Mouse (Mus musculus): ENCODE measurements at regions not wholly inside any gene's neighbourhood (a gene's known extent, or its start where the extent isn't known, plus 50 kb on each side); places are given as distances from the start of the nearest gene placed in this dataset. TPM values are rescaled to one million over a fixed set of nuclear protein-coding genes. Genes with fewer than 3 reads are reported as not detected.

DNA sequence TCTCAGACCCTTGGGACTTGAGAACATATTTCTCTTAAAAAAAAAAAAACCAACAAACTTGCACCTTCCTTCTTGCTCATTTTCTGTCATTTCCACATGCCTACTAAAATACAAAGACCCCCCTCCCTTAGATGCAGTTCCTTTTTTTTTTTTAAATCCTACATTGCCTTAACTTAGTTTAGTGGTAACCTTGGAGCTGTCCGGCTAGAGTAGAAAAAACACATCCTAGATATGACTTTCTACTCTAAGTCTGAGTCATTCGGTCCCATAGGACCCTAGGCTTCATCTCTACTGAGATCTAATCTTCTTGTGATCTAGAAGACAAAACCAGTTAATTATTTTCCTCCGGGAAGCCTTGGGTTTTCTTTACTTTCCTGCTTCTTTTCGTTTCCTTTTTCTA is 105.1 kb upstream of the Ccdc54 start:
- H3K27ac ChIP-seq = no peak overlapping the region
- 79% methylated on average over 4 of the region's 4 CpGs for WGBS
- no peak overlapping the region for H3K4me3 ChIP-seq
- H3K9me3 ChIP-seq = no peaks in the 10 kb centered on the region
- ATAC-seq (ENCODE audit: insufficient number of reproducible peaks, insufficient read depth, low FRiP score, low TSS enrichment) = no peak
- no peak overlapping the region for H3K4me2 ChIP-seq (replicated peaks)
- H3K9ac ChIP-seq = no peak overlapping the region
- no peaks in the 10 kb centered on the region for H3K27me3 ChIP-seq
- H3K4me1 ChIP-seq = no peaks in the 10 kb centered on the region
- no peaks in the 10 kb centered on the region for H3K36me3 ChIP-seq

DNA sequence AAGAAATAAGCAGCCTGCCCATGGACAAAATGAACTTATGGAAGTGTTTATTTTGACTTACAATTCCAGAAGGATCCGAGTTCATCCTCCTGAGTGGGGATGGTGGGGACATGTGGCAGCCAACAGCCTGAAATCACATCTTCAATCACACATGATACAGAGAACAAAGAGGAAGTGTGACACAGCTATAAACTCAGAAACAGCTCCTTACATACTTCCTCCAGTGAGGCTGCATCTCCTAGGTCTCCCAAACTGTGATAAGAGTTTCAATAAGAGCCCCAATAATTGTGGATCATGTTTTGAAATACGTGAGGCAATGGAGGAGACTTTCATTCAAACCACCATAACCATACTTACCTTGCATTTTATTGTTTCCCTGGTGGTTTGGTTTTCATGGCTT is 103.1 kb upstream of the Ccdc54 start:
- Histone ChIP-seq H3K27ac (no peak overlapping the region), H3K9ac (no peak overlapping the region), H3K27me3 (no peaks in the 10 kb centered on the region), H3K4me3 (no peak overlapping the region), H3K4me2 (replicated peaks) (no peak overlapping the region), H3K36me3 (no peaks in the 10 kb centered on the region), H3K4me1 (no peaks in the 10 kb centered on the region), H3K9me3 (no peaks in the 10 kb centered on the region)
- WGBS = 74% methylated on average over 2 of the region's 2 CpGs
- no peak for ATAC-seq (ENCODE audit: insufficient number of reproducible peaks, insufficient read depth, low FRiP score, low TSS enrichment)

DNA sequence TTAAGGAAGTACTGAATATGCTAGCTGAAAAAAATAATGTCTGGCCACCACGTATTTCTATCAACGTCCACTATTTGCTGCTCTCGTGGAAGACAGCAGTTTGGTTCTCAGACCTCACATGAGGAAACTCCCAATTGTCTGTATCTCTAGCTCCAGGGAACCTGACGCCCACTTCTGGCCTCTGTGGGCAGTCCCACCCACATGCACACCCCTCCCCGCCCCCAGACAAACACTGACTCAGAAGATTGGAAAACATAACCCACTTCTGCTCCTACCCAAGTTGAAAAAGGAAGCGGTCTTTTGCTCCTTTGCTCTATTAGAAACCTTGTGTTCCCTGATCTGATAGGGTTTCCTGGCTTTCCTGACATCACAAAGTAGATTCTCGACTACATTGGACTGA is 99.9 kb upstream of the Ccdc54 start:
- Histone ChIP-seq H3K4me2 (replicated peaks) (no peak overlapping the region), H3K27ac (no peak overlapping the region), H3K36me3 (no peaks in the 10 kb centered on the region), H3K9ac (no peak overlapping the region), H3K27me3 (no peaks in the 10 kb centered on the region), H3K4me1 (no peaks in the 10 kb centered on the region), H3K4me3 (no peak overlapping the region), H3K9me3 (no peaks in the 10 kb centered on the region)
- 78% methylated on average over 7 of the region's 7 CpGs for WGBS
- ATAC-seq (ENCODE audit: insufficient number of reproducible peaks, insufficient read depth, low FRiP score, low TSS enrichment) = no peak

DNA sequence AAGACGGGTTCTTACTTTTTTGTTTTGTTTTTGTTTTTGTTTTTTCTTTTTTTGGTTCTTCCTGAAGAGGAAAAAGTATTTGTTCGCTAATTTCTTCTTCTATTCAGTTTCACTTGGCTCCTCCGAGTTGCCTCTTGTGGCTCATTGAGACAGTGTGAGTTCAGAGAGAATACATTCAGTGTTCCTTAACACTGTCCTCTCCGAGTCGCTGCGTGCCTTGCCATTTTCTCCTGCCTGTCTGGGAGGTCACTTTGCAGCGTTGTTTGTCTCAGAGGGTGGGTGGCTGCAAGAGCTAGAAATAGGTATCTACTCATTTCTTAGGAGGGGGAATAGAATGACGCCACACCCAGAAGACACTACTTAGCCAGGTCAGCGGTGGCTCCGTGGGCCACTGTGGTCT is 98.6 kb upstream of the Ccdc54 start:
- no peak overlapping the region for H3K27ac ChIP-seq
- no peaks in the 10 kb centered on the region for H3K4me1 ChIP-seq
- H3K4me3 ChIP-seq = no peak overlapping the region
- no peak overlapping the region for H3K9ac ChIP-seq
- no peaks in the 10 kb centered on the region for H3K27me3 ChIP-seq
- H3K4me2 ChIP-seq (replicated peaks) = no peak overlapping the region
- no peaks in the 10 kb centered on the region for H3K9me3 ChIP-seq
- WGBS = 63% methylated on average over 10 of the region's 10 CpGs
- ATAC-seq (ENCODE audit: insufficient number of reproducible peaks, insufficient read depth, low FRiP score, low TSS enrichment) = no peak
- H3K36me3 ChIP-seq = no peaks in the 10 kb centered on the region

DNA sequence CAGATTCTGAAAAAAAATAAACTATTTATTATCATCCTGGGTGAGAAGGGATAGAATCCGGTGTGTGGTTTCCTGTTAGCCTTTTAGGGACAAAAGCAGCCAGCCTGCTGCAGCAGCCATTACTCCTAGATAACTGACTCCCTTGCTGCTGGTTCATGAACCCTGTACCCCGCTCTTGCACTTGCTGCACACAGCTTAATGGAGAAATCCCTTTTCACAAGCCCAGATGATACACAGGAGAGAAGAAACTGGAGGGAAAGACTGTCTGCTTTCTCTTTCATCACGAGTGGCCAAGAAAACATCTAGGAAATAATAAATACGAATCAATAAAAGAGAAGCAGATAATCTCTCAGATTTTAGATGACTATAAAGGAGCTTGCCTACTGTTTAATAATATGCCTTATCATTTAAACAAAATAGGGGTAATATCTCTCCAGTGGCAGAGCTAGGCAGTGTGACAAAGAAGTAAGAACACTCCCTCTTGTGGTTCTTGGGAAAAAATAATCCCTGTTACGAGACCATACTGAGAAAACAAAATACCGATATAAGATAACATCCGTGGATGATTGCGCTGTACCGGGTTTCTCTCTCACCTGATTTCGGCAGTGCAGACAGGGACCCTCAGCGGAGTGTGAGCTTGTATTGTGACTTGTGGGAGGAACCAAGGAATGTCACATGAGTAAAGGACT is 98.0 kb upstream of the Ccdc54 start:
- no peak overlapping the region for H3K4me3 ChIP-seq
- ATAC-seq (ENCODE audit: insufficient number of reproducible peaks, insufficient read depth, low FRiP score, low TSS enrichment) = no peak
- no peaks in the 10 kb centered on the region for H3K4me1 ChIP-seq
- 63% methylated on average over 11 of the region's 11 CpGs for WGBS
- H3K4me2 ChIP-seq (replicated peaks) = no peak overlapping the region
- no peak overlapping the region for H3K9ac ChIP-seq
- no peak overlapping the region for H3K27ac ChIP-seq
- no peaks in the 10 kb centered on the region for H3K27me3 ChIP-seq
- no peaks in the 10 kb centered on the region for H3K9me3 ChIP-seq
- no peaks in the 10 kb centered on the region for H3K36me3 ChIP-seq

- H3K27ac ChIP-seq = no peak overlapping the region
- H3K4me3 ChIP-seq = no peak overlapping the region
- 88% methylated on average over 6 of the region's 6 CpGs for WGBS
- H3K4me1 ChIP-seq = no peaks in the 10 kb centered on the region
- no peaks in the 10 kb centered on the region for H3K9me3 ChIP-seq
- H3K36me3 ChIP-seq = no peaks in the 10 kb centered on the region
- H3K27me3 ChIP-seq = no peaks in the 10 kb centered on the region
- ATAC-seq (ENCODE audit: insufficient number of reproducible peaks, insufficient read depth, low FRiP score, low TSS enrichment) = no peak
- no peak overlapping the region for H3K4me2 ChIP-seq (replicated peaks)
- no peak overlapping the region for H3K9ac ChIP-seq
Observed at GRCm38 (mm10) chr16:50679698-50680097, 88.7 kb upstream of the Ccdc54 start.

DNA sequence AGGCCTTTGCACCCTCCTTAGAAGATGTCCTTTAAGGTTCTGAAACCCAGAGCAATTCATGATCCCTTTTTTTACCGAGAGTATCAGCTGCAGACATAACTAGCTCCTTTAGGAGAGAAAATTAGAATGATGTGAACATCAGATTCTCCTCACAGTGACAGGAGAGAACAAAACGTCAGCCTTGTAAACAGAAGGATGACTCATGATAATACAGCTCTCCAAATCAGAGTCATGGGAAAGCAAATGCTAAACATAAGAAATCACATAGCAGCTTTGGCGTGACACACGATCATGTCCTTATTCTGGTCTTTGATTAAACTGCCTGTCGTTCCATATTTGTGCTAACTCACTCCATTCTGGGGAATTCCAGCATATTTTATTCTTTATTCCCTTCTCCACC is 82.4 kb upstream of the Ccdc54 start:
- no peak for ATAC-seq (ENCODE audit: insufficient number of reproducible peaks, insufficient read depth, low FRiP score, low TSS enrichment)
- Histone ChIP-seq H3K4me3 (no peak overlapping the region), H3K27ac (no peak overlapping the region), H3K4me2 (replicated peaks) (no peak overlapping the region), H3K9ac (no peak overlapping the region), H3K9me3 (no peaks in the 10 kb centered on the region), H3K36me3 (no peaks in the 10 kb centered on the region), H3K4me1 (no peaks in the 10 kb centered on the region), H3K27me3 (no peaks in the 10 kb centered on the region)
- 82% methylated on average over 5 of the region's 5 CpGs for WGBS

- no peaks in the 10 kb centered on the region for H3K27me3 ChIP-seq
- no peak for ATAC-seq (ENCODE audit: insufficient number of reproducible peaks, insufficient read depth, low FRiP score, low TSS enrichment)
- H3K9ac ChIP-seq = no peak overlapping the region
- no peaks in the 10 kb centered on the region for H3K36me3 ChIP-seq
- no peak overlapping the region for H3K4me3 ChIP-seq
- H3K27ac ChIP-seq = no peak overlapping the region
- H3K4me2 ChIP-seq (replicated peaks) = no peak overlapping the region
- 72% methylated on average over 5 of the region's 5 CpGs for WGBS
- H3K4me1 ChIP-seq = no peaks in the 10 kb centered on the region
- no peaks in the 10 kb centered on the region for H3K9me3 ChIP-seq
Observed at GRCm38 (mm10) chr16:50672713-50673112, 81.8 kb upstream of the Ccdc54 start.

DNA sequence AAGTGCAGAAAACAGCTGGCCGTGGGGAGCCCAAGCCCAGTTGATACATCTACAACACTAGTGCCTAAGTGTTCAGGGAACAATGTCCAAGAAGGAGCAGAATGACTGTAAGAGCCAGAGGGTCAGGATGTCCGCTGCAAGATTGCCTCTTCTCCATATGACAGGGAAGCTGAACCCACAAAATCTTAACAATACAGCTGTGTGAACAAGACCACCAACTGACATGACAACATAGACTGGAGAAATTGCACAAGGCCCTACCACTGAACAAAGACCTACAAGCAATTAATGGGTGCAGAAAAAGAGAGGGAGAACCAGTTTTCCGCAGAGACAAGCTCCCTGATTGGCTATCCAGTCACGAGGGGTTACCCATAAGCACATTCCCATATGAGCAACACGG is 80.2 kb upstream of the Ccdc54 start:
- no peak for ATAC-seq (ENCODE audit: insufficient number of reproducible peaks, insufficient read depth, low FRiP score, low TSS enrichment)
- Histone ChIP-seq H3K4me3 (no peak overlapping the region), H3K9ac (no peak overlapping the region), H3K4me2 (replicated peaks) (no peak overlapping the region), H3K27me3 (no peaks in the 10 kb centered on the region), H3K27ac (no peak overlapping the region), H3K4me1 (no peaks in the 10 kb centered on the region), H3K36me3 (no peaks in the 10 kb centered on the region), H3K9me3 (no peaks in the 10 kb centered on the region)
- WGBS = 88% methylated on average over 5 of the region's 5 CpGs

- Histone ChIP-seq H3K4me3 (no peak overlapping the region), H3K9me3 (no peaks in the 10 kb centered on the region), H3K4me1 (no peaks in the 10 kb centered on the region), H3K27ac (no peak overlapping the region), H3K9ac (no peak overlapping the region), H3K27me3 (no peaks in the 10 kb centered on the region), H3K36me3 (no peaks in the 10 kb centered on the region), H3K4me2 (replicated peaks) (no peak overlapping the region)
- ATAC-seq (ENCODE audit: insufficient number of reproducible peaks, insufficient read depth, low FRiP score, low TSS enrichment) = no peak
- WGBS = 38% methylated on average over 2 of the region's 2 CpGs
Observed at GRCm38 (mm10) chr16:50664240-50664639, 73.3 kb upstream of the Ccdc54 start.

Small RNA genes lying in the stretch of these regions (microRNA-seq; reads per million reads assigned to microRNA genes)
- gene Mir6363 = not detected
